Mouse (Mus musculus): ENCODE data around the gene Glrp1.
A peak's percentile ranks its signal among the peaks of the same experiment; 100 is the strongest.

Gene Glrp1

GRCm38 (mm10) chr1:88462484-88462883 is 47.4 kb downstream of the Glrp1 start:
- no peak for DNase-seq (ENCODE audit: low spot score in 2 of 2)

DNA sequence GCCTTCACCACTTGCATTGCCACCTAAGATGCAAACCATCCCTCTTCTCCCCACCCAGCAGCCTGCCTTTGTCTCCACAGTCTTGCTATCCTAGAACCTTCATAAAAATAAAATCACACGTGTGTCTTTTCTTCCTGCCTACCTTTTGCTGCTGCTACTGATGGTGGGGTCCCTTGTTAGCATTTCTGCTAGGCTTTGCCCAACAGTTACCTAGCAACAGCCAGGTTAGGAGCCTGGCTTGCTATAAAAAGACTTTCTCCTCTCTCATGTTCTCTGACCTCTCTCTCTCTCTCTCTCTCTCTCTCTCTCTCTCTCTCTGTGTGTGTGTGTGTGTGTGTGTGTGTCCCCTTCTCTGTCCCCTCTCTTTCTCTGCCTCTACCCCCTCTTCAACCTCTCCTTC is 48.8 kb downstream of the Glrp1 start:
- no peak for DNase-seq (ENCODE audit: low spot score in 2 of 2)

DNA sequence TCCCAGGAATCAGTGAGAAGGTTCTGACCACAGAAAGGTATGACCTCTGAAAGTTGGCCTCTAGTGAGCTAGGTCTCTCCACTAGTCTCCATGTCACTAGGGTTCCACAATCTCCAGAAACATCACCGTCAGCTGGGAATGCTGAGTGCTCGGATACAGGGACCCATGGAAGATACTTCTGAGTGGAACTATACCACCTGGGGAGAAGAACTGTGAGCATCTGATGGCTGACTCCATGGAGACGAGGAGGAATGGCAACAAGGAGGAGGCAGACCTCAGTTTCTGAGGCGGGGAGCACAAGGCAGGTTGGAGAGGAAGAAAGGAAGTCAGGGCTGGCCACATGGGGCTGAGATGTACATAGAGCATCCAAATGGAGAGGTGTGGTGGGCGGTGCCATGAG is 50.2 kb downstream of the Glrp1 start:
- DNase-seq (ENCODE audit: low spot score in 2 of 2) = no peak

- no peak for DNase-seq (ENCODE audit: low spot score in 2 of 2)
Measured at GRCm38 (mm10) chr1:88459196-88459595, 50.7 kb downstream of the Glrp1 start.

- DNase-seq (ENCODE audit: low spot score in 2 of 2) = peak; percentile 52 to 70
Measured at GRCm38 (mm10) chr1:88456451-88457072, 53.3 kb downstream of the Glrp1 start.

- DNase-seq (ENCODE audit: low spot score in 2 of 2) = no peak
Measured at GRCm38 (mm10) chr1:88455761-88456160, 54.1 kb downstream of the Glrp1 start.

GRCm38 (mm10) chr1:88454703-88455102 is 55.2 kb downstream of the Glrp1 start:
- no peak for DNase-seq (ENCODE audit: low spot score in 2 of 2)

DNA sequence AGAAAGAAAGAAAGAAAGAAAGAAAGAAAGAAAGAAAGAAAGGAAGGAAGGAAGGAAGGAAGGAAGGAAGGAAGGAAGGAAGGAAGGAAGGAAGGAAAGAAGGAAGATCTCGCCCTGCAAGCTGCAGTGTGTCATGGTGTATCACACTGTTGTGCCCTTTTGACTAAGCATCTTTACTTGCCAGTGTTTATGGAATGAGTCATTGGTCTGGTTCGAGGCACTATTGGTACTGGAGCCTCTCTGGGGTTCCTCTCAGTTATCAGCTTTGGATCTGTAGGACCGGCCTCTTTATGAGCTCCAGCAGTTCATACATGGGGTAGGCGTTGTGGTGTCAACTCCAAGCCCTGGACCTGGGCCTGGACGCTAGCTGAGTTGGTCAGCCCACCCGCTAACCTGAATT is 57.7 kb downstream of the Glrp1 start:
- DNase-seq (ENCODE audit: low spot score in 2 of 2) = no peak

GRCm38 (mm10) chr1:88450668-88451067 is 59.2 kb downstream of the Glrp1 start:
- no peak for DNase-seq (ENCODE audit: low spot score in 2 of 2)
